Mouse (Mus musculus): ENCODE results near the gene Abhd2.
A peak's percentile ranks its signal among the peaks of the same experiment; 100 is the strongest.

Gene Abhd2

DNA sequence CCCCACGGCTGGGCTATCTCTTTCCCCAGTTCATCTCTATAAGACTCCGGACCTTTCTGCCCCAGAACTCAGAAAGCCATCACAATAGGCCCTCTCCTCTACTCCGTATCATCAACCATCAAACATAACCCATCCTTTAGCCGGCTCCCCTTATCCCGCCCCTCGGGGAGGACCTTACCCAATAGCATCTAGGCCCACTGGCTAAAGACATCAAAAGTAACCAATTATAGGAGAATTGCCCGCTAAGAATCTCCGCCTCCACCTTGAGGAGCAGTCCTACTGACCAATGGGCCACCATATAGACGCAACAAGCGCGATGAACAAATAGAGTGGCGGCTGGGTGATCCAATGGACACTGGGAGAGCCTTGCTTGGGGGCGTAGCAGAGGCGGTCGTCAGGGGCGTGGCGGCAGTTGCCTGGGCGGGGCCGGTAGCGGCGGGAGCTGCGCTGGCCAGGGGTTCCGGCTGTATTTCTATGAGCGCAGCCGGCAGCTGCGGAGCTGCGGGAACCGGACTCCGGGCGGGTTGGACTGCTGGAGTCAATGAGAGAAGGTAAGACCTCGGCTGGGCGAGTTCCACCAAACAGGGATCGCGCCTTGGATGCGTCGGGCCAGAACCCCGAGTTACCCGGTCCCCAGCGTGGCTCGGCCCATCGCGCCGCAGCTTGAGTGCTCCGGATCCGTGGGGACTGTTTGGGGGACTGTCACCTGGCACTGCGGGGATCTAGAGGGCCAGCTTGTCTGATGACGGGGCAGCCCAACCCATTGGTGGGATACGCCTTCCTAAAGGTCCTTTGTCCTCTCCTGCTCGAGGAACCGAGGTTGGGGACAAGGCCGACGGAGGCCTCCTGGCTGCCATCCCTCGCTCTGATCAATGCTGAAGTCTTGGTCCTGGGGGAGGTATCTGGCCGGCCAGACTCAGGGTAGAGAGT lies at the start of gene Abhd2:
Gene Abhd2, plus strand, starts transcription at position 411 of the 930 bp plus-strand sequence.
- DNase-seq, result peak; percentile 100

DNA sequence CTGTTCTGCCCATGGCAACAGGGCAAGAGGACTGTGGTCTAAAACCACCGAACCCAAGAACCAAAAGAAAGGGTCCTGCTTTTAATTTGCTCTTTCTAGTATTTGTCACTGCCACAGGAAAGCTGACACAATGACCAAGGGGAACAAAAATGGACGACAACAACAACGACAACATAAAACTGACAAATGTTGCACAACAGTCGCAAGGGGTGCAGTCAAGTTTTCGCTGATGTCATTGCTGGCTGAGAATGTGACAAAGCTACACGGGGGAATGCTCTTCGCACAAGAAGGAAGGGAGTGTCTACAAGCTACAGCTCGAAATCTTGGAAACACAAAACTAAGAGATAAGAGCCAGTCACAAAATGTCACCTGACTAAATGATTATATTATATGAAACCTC lies 47.5 kb upstream of the Abhd2 start:
- DNase-seq, result no peak

DNA sequence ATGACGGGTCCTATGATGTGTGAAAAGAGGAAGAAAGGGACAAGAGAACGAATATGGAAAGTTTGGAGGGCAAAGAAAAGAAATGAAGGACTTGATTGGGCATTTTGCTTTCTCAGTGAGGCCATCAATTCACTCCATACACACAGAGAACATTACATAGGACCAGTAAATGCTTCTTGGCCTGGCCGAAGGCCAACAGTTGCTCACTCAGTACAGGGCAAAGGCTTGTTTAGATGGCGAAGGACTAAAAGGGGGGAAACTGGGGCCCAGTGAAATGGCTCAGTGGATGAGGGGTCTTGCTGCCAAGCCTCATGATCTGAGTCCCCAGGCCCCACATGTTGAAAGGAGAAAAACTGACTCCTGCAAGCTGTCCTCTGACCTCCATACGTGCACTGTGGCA lies 46.8 kb upstream of the Abhd2 start:
- DNase-seq, result no peak

DNA sequence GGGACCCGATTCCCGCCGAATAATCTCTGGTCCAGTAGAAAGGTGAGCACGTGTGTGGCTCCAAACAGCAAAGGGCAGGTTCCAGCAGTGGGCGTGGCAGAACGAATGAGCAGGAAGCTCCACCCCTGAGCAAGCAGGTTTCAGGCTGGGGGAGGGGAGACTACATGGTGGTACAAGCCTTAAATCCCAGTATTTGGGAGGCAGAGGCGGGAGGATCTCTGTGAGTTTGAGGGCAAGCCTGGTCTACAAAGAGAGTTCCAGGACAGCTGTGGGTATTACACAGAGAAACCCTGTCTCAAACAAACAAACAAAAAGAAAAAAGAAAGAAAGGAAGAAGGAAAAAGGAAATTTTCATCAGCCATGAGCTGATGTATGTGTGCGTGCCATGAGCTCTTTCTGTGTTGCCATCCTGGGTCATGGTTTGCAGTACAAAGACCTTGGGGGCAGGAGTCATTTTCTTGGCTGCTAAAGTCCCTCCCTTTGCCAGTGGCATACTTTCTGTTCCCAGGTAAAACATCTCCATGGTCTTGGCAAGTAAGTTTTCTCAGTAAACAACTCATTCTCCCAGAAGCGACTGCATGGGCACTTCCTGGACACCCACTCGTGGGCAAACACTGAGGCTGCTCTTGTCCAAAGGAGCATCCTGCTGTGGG lies 46.0 kb upstream of the Abhd2 start:
- no peak for DNase-seq

DNA sequence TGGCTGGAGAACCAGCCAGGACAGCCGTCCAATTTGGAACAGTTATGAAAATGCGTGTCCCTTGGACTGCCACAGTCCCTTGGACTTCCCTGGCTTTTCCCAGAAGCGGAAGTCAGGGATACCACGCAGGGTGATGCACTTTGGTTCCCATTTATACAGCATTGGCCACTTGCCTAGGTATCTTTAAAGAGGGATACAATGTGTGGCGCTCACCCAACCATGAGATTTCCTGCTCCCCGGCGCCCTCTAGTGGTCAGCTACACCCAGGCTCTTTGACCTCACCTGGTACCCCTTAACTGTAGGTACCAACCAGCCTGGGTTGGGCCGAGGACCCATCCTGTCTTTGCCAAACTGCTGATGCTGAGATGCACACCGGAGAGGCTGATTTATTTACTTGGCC lies 44.5 kb upstream of the Abhd2 start:
- DNase-seq, result peak; percentile 88 to 89

GRCm38 (mm10) chr7:79231577-79231976 lies 41.4 kb upstream of the Abhd2 start:
- DNase-seq, result no peak

DNA sequence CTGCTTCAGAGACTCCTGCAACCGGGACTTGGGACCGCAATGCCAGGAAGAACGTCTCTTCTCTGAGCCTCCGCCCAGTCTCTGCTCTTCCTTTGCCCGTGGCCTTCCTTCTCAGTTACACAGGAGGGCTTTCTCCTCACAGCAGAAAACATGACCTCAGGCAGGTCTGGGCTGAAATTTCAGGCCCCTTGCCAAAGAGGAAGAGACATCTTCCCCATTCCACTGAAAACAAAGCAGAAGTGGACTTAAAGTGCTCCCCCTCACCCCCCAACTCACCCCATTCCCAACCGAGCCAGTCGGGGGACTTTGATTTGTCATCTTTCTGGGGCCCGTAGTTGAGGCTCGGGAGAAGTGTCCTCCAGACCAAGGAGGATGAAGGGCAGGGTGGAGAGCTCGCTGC lies 41.0 kb upstream of the Abhd2 start:
- DNase-seq, result no peak

GRCm38 (mm10) chr7:79238741-79239140 lies 34.3 kb upstream of the Abhd2 start:
- peak; percentile 38 to 43 for DNase-seq

DNA sequence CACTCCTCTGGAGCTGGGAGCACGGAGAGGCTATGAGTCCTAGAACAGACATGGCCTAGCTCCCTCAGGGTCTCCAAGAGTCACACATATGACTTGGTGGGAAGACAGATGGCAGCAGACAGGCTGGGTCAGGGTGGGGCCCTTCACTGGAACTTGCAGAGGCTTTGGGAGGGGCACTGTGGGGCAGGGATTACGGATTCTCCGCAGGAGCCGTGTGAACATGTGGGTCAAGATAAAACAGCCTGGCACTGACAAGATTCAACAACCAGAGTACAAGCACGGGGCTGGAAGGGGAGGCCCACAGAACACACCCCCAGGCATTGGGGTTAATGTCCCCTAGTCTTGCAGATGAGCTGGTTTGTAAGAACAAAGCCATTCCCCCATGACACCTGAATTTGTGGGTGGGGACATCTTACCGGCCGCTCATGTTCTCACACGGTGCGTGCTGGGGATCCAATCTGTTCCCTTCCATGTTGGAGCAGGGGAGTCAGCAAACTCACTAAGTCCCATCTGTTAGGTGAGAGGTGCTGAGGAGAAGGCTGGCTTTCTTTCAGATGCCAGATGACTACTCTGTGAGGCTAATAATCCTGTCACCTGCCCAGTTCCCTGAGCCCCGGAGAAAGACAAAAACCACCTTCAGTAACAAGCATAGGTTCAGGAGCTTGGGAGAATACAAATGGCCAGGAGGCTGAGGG lies 30.9 kb upstream of the Abhd2 start:
- no peak for DNase-seq

DNA sequence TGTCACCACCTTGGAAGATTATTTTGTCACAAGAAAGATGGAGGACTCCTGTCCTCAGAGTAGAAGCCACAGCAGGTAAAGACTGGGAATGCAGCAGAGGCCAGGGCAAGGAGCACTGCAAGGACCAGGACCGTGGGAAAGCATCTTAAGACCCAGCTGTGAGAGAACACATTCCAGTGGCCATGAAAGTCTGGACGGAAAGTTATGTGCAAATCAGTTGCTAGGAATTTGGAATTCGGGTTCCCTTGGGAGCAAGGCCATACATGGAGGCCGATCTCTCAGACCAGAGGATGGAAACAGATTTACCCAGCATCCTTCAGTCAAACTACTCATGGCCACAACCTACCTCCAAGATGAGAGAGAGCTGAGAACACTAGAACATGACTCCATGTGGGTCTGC lies 29.8 kb upstream of the Abhd2 start:
- DNase-seq, result no peak

GRCm38 (mm10) chr7:79246039-79246670 lies 26.8 kb upstream of the Abhd2 start:
- DNase-seq, result peak; percentile 45 to 51

GRCm38 (mm10) chr7:79247408-79247807 lies 25.6 kb upstream of the Abhd2 start:
- no peak for DNase-seq

DNA sequence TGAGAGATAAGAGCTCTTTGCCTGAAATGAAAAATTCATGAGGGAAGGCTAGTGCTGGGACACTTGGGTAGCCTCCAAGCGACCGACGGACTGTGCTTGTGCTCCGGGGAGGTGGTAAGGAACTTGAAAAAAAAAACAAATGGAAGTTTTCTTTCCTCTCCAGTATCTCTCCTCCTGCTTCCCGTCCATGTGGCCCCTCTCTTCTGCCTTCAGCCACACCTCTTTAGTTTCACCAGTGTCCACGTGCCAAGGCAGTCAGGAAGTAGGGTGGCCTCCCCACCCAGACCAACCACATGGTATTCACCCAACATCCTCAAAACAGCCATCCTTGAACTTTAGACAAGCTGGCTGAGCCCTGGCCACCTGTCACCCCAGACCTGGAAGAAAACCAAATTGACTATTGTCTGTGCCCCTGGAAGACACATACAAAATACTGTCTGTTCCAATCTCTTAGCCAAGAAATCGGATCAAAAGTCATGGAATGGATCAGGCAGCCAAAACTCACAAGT lies 25.1 kb upstream of the Abhd2 start:
- DNase-seq, result no peak

GRCm38 (mm10) chr7:79249581-79249980 lies 23.4 kb upstream of the Abhd2 start:
- DNase-seq, result no peak

DNA sequence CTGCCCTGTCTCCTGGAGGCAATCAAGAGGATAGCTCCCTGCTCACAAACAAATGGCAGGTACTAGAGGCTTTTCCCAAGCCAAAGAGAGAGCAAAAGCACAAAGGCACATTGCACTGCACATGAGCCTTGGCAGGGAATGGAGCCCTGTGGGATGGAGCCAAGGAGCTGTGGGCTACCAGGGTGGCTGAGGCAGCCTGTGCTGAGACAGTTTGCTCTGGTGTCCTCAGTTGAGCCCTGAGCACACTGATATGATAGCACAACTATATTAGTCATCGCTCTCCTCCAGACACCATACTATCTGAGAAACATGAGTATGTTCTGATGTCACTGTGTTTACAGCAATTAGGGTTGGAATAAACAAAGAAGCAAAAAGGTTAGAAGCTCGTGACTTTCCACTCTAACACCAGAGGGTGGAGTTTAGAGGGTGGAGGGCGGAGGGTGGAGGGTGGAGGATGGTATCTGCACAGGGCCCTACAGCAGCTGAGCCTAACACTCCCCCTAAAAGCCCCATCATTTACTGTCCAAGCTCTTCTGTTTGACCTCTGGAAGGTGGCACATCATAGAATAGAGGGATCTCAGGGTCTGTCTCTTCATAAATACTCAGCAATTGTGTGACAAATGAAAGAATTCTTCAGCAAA lies 18.6 kb upstream of the Abhd2 start:
- DNase-seq, result no peak

GRCm38 (mm10) chr7:79255350-79255749 lies 17.6 kb upstream of the Abhd2 start:
- no peak for DNase-seq

DNA sequence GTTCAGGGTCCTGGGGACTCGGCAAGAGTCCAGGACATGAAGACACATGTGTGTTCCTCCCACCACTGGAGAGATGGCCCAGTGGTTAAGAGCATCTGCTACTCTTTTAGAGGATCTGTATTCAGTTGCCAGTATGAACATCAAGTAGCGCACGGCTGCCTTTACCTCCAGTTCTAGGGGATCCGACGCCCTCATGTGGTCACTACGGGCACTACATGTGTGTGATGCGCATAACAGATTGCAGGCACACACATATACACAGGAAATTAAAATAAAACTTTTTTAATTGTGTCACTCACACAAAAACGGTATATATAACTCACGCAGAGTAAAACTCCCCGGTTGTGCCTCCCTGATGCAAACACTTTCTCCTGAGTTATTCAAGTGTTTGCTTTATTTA lies 17.2 kb upstream of the Abhd2 start:
- DNase-seq, result no peak

- no peak for DNase-seq
Measured at GRCm38 (mm10) chr7:79256716-79257115, 16.3 kb upstream of the Abhd2 start.

DNA sequence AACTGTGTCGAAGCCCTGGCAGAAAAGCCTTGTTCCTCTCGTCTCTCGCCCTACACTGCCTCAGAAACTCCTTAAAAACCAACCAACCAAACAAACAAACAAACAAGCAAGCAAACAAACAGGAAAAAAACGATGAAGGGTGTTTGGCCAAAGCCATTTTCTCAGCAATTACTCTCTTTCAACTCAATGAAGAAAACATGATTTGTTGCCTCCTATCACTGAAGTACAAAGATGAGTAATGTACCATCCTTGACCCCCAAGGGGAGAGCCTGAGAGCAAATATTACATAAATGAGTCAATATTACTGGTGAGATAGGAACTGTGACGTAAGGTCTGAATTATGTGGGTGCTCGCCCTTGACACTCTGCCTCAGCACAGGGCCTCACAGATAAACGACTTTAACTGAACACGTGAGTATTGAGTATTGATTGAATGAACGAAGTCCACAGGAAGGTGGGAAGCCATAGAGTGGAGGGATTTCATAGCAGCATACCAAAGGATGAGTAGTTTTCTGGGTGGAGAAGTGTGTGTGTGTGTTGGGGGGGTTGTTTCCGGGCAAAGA lies 13.9 kb upstream of the Abhd2 start:
- DNase-seq, result no peak

GRCm38 (mm10) chr7:79262478-79262877 lies 10.5 kb upstream of the Abhd2 start:
- DNase-seq, result no peak

DNA sequence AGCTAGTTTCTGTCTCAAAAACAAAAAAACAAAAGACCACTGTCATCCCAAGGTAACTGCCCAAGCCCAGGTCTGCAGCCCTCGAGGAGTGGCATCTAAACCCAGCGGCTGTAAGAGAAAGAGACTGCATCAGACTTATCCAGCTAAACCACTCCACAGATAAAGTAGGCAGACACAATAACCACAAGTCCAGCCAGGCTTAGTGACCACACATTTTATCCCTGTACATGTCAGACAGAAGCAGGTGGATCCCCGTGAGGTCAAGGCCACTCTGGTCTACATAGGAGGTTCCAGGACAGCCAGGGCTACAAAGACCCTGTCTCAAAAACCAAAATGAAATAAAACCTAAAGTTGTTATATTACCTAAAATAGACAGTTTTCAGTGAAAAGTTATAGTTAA lies 9.2 kb upstream of the Abhd2 start:
- DNase-seq, result no peak

DNA sequence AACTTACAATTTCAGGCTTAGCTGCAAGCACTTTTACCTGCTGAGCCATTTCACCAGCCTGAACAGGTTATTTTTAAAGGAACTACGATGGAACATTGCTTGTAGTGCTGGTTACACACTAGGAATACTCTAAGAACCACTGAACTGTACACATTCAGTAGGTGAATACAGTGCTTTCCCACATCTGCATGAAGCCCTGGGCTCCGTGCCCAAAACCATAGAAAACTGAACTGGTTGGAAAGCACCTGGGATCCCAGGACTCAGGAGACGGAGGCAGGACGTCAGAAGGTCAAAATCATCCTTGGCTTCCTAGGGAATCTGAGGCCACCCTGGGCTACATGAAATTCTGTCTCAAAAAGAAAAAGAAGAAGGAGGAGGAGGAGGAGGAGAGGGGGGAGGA lies 6.8 kb upstream of the Abhd2 start:
- DNase-seq, result no peak
